Mouse (Mus musculus) kidney, adult 2 months (tissue): Measurements from ENCODE around the gene Ppp1r3d.

Source experiments
- CTCF ChIP-seq: fragments of 200-500 bp; conservative IDR thresholded peaks from 2 replicates; pipeline ENCODE4 v1.5.1; 2011; ENCODE audit warnings: low read depth, mild to moderate bottlenecking, control low read depth, low read length, moderate library complexity, mixed read lengths; ENCODE audit not compliant: insufficient read depth, insufficient read length
- POLR2A ChIP-seq: fragments of 200-500 bp; IDR thresholded peaks from one replicate; pipeline ENCODE4 v1.6.1; 2011; ENCODE audit warnings: low read depth, low read length, control low read depth

DNA sequence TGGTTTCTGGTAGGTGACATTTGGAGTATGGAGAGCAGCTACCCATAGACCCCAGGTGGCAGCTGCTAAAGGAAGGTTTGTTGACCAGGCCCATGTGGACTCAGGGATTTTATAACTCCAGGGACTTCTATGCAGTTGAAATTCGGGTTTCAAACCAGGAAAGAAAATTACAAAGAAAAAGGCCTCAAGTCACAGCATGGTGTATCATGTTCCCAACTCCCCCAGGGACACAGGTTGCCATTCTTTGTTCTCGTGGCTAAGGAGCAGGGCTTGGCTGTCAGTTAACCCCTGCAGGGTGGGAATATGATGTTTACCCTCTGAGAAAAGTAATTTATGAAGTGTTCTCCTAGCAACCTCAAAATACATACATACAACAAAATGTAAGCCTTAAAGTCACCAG lies 36.0 kb upstream of the Ppp1r3d start:
- TF ChIP-seq CTCF = no peak
- TF ChIP-seq POLR2A = no peak
